Mouse (Mus musculus): ENCODE measurements at regions not wholly inside any gene's neighbourhood (a gene's known extent, or its start where the extent isn't known, plus 50 kb on each side); places are given as distances from the start of the nearest gene placed in this dataset.

DNA sequence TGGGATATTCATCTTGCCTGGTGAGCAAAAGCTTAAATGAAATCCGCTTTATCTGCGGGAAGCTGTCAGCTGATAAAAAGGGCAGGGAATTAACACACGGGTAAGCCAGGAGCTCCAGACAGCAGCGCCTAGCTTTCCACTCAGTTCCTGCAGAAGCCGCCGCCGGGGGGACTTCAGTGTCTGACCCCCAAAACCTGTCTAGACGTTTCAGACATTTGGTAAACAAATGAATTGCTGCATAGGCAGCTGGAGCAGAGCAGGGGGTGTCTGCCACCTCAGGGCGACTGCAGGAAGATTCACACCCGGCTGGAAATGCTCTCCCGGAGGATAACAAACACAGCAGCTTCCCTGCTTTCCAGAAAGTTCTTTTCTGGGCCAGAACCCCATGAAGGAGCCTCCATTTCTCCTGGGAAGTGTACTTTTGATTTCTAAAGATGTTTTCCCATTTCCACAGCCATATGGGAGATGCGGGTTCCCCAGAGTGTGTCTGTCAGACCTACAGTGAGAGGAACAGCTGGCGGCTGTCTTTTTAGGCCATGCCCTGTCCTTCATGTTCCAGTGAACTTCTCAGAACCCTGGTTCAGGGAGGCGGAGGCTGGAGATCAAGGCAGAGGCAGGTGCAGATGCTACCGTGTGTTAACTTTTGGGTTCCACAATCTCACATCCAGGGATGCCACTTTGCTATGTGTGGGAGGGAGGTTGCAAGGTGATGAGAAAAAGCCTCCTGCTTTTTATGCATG, 58.7 kb upstream of the Pmepa1 start:
- H3K27ac ChIP-seq: no peak overlapping the region

DNA sequence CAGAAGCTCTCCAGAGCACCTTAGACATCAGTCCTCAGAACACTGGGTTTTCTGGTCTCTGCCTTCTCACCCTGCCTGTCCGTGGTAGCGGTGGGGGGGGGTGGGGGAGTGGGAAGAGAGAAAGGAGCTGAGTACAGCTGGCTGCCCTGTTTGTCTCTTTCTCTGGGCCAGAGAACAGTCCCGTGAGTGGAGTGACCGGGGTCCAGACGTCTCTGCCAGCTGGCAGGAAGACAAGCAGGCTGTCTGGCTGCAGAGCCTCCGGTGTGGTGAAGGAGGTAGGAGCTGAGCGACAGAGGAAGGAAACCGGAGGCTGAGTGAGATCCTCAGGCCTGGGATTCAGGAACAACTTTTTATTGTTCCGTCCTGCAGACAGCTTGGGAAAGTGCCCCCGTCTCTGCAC, 59.5 kb upstream of the Pmepa1 start:
- Histone ChIP-seq H3K27ac (no peak overlapping the region; the same call in 1 of the 2 replicates), H3K4me3 (no peak overlapping the region), H3K9me3 (replicated peaks) (no peaks in the 10 kb centered on the region), H3K27me3 (peaks cover 22% of the 10 kb centered on the region; the same call in 1 of the 2 replicates), H3K4me2 (no peak overlapping the region), H3K36me3 (ENCODE audit: poor library complexity, severe bottlenecking) (no peaks in the 10 kb centered on the region), H3K9ac (no peak overlapping the region), H3K4me1 (peaks cover 52% of the 10 kb centered on the region)
- WGBS: 23% methylated on average over 10 of the region's 10 CpGs
- peak; percentile 29; the same call in 1 of the 2 replicates for ATAC-seq

More for the DNA sequence above, 58.7 kb upstream of the Pmepa1 start:
- no peaks in the 10 kb centered on the region for H3K9me3 ChIP-seq (replicated peaks)
- H3K9ac ChIP-seq: no peak overlapping the region
- H3K4me3 ChIP-seq: no peak overlapping the region
- H3K36me3 ChIP-seq (ENCODE audit: poor library complexity, severe bottlenecking): no peaks in the 10 kb centered on the region
- ATAC-seq: no peak
- WGBS: 12% methylated on average over 15 of the region's 15 CpGs
- H3K4me1 ChIP-seq: peaks cover 43% of the 10 kb centered on the region
- no peak overlapping the region for H3K4me2 ChIP-seq
- peaks cover 22% of the 10 kb centered on the region; the same call in 1 of the 2 replicates for H3K27me3 ChIP-seq

DNA sequence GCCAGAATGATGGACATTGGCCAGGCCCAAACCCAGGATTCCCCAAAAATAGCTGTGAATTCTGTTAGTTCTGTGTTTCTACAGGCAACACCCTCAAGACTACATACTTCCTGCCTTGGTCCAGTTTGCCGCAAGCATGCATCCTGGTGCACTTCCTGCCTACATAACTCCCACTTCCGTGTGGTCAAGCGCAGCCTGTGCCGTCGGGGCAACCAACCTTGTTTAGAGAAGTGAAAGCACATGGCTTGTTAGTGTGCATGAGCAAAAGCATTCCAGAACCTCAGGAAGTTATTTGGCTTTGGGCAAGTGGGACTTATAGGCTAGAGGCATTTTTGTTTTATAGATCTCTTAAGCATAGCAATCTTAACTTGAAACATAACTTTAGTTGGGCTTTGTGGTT, 61.3 kb upstream of the Pmepa1 start:
- Histone ChIP-seq H3K27ac (no peak overlapping the region), H3K9ac (no peak overlapping the region), H3K4me3 (no peak overlapping the region), H3K4me1 (peaks cover 59% of the 10 kb centered on the region), H3K36me3 (ENCODE audit: poor library complexity, severe bottlenecking) (no peaks in the 10 kb centered on the region), H3K9me3 (replicated peaks) (no peaks in the 10 kb centered on the region), H3K27me3 (peaks cover 24% of the 10 kb centered on the region; the same call in 1 of the 2 replicates), H3K4me2 (no peak overlapping the region)
- no peak for ATAC-seq
- WGBS: 94% methylated on average over 5 of the region's 5 CpGs

DNA sequence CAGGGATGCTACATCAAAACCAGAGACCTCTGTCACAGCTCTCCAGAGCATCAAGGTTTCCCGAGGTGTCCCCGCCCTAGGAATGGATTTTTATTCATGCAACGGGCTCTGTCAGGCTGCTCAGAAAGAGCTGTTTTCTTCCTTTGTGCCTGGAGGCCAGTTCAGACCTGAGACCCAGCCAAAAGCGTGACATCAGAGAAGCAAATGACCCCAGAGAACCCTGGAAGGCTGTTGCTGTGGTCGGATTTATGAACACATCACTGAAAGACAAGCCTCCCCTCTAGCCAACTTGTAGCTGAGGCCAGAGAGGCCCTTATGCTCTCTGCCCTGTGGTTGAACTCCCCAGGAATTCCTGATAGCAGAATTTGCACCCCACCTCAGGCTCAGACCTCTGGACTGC, 62.3 kb upstream of the Pmepa1 start:
- Histone ChIP-seq H3K9me3 (replicated peaks) (no peaks in the 10 kb centered on the region), H3K27me3 (peaks cover 24% of the 10 kb centered on the region; the same call in 1 of the 2 replicates), H3K27ac (no peak overlapping the region; the same call in 1 of the 2 replicates), H3K4me1 (peaks cover 65% of the 10 kb centered on the region), H3K9ac (0 out of 2 replicates have a peak overlapping the region, but pooled peaks have one; percentile 12), H3K36me3 (ENCODE audit: poor library complexity, severe bottlenecking) (no peaks in the 10 kb centered on the region), H3K4me2 (no peak overlapping the region), H3K4me3 (no peak overlapping the region)
- 49% methylated on average over 5 of the region's 5 CpGs for WGBS
- ATAC-seq: no peak

DNA sequence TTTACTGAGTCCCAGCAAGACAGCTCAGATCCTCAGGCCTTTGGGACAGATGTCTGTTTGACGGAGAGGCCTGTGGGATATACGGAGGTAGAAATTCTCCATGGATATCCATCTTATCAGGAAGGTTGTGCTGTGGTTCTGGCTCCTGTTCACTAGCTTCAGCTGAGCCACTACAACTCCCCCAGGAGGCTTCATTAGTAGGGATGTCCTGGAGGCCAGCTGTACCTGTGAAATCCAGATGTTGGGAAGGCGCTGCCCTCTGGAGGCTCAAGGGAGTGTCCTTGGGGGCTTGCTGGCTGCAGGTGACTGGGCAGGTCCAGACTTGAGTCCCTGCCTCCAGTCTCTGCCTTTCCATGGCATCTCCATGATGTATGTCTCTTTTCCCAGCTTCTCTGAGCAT, 62.9 kb upstream of the Pmepa1 start:
- H3K9ac ChIP-seq: 0 out of 2 replicates have a peak overlapping the region, but pooled peaks have one; percentile 12
- H3K36me3 ChIP-seq (ENCODE audit: poor library complexity, severe bottlenecking): no peaks in the 10 kb centered on the region
- H3K4me2 ChIP-seq: no peak overlapping the region
- H3K4me3 ChIP-seq: no peak overlapping the region
- WGBS: 67% methylated on average over 3 of the region's 3 CpGs
- H3K9me3 ChIP-seq (replicated peaks): no peaks in the 10 kb centered on the region
- peaks cover 63% of the 10 kb centered on the region for H3K4me1 ChIP-seq
- no peak overlapping the region; the same call in 1 of the 2 replicates for H3K27ac ChIP-seq
- peaks cover 21% of the 10 kb centered on the region; the same call in 1 of the 2 replicates for H3K27me3 ChIP-seq
- ATAC-seq: no peak

- H3K9ac ChIP-seq: peak overlapping the region; percentile 50
Observed at GRCm38 (mm10) chr2:173340044-173340601, 63.8 kb upstream of the Pmepa1 start.

GRCm38 (mm10) chr2:173342605-173343260, 66.4 kb upstream of the Pmepa1 start:
- no peak overlapping the region for H3K4me2 ChIP-seq
- ATAC-seq: peak; percentile 25; the same call in 1 of the 2 replicates
- H3K27ac ChIP-seq: no peak overlapping the region
- no peak overlapping the region for H3K4me3 ChIP-seq
- H3K4me1 ChIP-seq: peaks cover 40% of the 10 kb centered on the region
- 0 out of 2 replicates have a peak overlapping the region, but pooled peaks have one; percentile 26 for H3K9ac ChIP-seq
- H3K27me3 ChIP-seq: peaks cover 14% of the 10 kb centered on the region; the same call in 1 of the 2 replicates
- H3K9me3 ChIP-seq (replicated peaks): 0 out of 2 replicates have a peak, but pooled peaks cover 3% of the 10 kb centered on the region
- 53% methylated on average over 16 of the region's 16 CpGs for WGBS
- no peaks in the 10 kb centered on the region for H3K36me3 ChIP-seq (ENCODE audit: poor library complexity, severe bottlenecking)

More at GRCm38 (mm10) chr2:173340044-173340601, 63.8 kb upstream of the Pmepa1 start:
- peak overlapping the region; percentile 72 for H3K27ac ChIP-seq
- H3K36me3 ChIP-seq (ENCODE audit: poor library complexity, severe bottlenecking): no peaks in the 10 kb centered on the region
- H3K4me2 ChIP-seq: peak overlapping the region; percentile 59
- no peaks in the 10 kb centered on the region for H3K9me3 ChIP-seq (replicated peaks)
- H3K4me3 ChIP-seq: peak overlapping the region; percentile 28
- 1% methylated on average over 26 of the region's 26 CpGs for WGBS
- H3K4me1 ChIP-seq: peaks cover 54% of the 10 kb centered on the region
- peaks cover 19% of the 10 kb centered on the region; the same call in 1 of the 2 replicates for H3K27me3 ChIP-seq
- ATAC-seq: peak; percentile 80

- Histone ChIP-seq H3K36me3 (ENCODE audit: poor library complexity, severe bottlenecking) (no peaks in the 10 kb centered on the region), H3K9ac (no peak overlapping the region), H3K4me2 (no peak overlapping the region), H3K4me3 (no peak overlapping the region), H3K27me3 (peaks cover 10% of the 10 kb centered on the region; the same call in 1 of the 2 replicates), H3K4me1 (peaks cover 35% of the 10 kb centered on the region), H3K27ac (no peak overlapping the region), H3K9me3 (replicated peaks) (0 out of 2 replicates have a peak, but pooled peaks cover 3% of the 10 kb centered on the region)
- 88% methylated on average over 2 of the region's 2 CpGs for WGBS
- ATAC-seq: no peak
Observed at GRCm38 (mm10) chr2:173343665-173344064, 67.3 kb upstream of the Pmepa1 start.

DNA sequence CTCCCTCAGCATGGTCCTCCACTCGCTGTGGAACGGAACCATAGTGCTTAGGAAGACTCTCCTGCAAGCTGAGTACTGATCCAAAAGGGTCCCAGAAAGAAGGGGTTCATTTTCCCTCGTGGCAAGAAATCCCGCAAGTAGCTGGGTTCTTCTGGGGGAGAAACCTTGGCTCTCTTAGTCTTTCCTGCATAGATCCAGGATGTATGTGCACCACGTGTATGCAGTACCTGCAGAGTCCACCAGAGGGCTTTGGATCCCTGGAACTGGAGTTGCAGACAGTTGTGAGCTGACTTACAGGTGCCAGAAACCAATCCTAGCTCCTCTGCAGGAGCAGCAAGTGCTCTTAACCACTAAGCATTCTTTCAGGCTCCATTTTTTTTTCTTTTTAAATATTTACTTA, 67.9 kb upstream of the Pmepa1 start:
- H3K4me1 ChIP-seq: peaks cover 29% of the 10 kb centered on the region
- no peaks in the 10 kb centered on the region for H3K36me3 ChIP-seq (ENCODE audit: poor library complexity, severe bottlenecking)
- H3K4me2 ChIP-seq: no peak overlapping the region
- 0 out of 2 replicates have a peak, but pooled peaks cover 5% of the 10 kb centered on the region for H3K27me3 ChIP-seq
- no peak overlapping the region for H3K27ac ChIP-seq
- no peak for ATAC-seq
- 96% methylated on average over 5 of the region's 5 CpGs for WGBS
- H3K9ac ChIP-seq: no peak overlapping the region
- 0 out of 2 replicates have a peak, but pooled peaks cover 3% of the 10 kb centered on the region for H3K9me3 ChIP-seq (replicated peaks)
- no peak overlapping the region for H3K4me3 ChIP-seq

DNA sequence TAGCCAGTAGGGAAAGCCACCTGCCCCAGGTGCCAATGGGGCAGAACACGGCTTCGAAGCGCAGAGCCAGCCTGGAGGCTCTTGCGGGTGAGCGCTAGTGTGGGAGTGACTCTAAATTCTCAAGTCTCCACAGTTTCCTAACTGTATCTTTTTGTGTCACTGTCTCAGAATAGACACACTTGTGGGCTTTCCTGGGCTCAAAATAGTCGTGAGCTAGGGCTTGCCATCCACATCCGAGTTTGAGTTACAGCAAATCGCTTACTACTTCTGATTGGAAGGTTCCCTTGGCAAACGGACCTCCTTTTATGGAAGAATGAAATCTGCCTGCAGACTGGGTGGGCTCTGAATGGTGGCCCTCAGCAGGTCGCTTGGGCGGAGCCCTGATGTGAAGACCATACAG, 71.0 kb upstream of the Pmepa1 start:
- Histone ChIP-seq H3K4me2 (no peak overlapping the region), H3K4me3 (no peak overlapping the region), H3K27ac (no peak overlapping the region), H3K36me3 (ENCODE audit: poor library complexity, severe bottlenecking) (no peaks in the 10 kb centered on the region), H3K9me3 (replicated peaks) (0 out of 2 replicates have a peak, but pooled peaks cover 3% of the 10 kb centered on the region), H3K9ac (no peak overlapping the region), H3K27me3 (no peaks in the 10 kb centered on the region), H3K4me1 (peaks cover 7% of the 10 kb centered on the region)
- ATAC-seq: no peak
- WGBS: 77% methylated on average over 11 of the region's 11 CpGs

DNA sequence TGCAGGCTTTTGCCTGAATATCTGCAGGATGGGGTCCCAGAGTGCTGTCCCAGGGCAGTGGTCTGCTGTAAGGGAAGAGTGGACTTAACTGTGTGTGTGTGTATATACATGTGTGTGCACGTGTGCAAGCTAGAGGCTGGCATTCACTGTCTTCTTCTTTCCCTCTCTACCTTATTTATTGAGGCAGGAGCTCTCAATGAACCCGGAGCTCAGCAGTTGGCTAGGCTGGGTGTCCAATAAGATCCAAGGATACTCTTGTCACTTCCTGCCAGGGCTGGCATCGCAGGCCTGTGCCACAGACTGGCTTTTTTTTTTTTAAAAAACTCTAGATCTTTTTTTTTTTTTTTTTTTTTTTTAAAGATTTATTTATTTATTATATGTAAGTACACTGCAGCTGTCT, 72.4 kb upstream of the Pmepa1 start:
- H3K4me2 ChIP-seq: no peak overlapping the region
- H3K9ac ChIP-seq: no peak overlapping the region
- no peak overlapping the region for H3K27ac ChIP-seq
- no peaks in the 10 kb centered on the region for H3K4me1 ChIP-seq
- H3K36me3 ChIP-seq (ENCODE audit: poor library complexity, severe bottlenecking): no peaks in the 10 kb centered on the region
- 92% methylated on average over 3 of the region's 3 CpGs for WGBS
- H3K9me3 ChIP-seq (replicated peaks): 0 out of 2 replicates have a peak, but pooled peaks cover 3% of the 10 kb centered on the region
- H3K4me3 ChIP-seq: no peak overlapping the region
- ATAC-seq: no peak
- H3K27me3 ChIP-seq: no peaks in the 10 kb centered on the region

DNA sequence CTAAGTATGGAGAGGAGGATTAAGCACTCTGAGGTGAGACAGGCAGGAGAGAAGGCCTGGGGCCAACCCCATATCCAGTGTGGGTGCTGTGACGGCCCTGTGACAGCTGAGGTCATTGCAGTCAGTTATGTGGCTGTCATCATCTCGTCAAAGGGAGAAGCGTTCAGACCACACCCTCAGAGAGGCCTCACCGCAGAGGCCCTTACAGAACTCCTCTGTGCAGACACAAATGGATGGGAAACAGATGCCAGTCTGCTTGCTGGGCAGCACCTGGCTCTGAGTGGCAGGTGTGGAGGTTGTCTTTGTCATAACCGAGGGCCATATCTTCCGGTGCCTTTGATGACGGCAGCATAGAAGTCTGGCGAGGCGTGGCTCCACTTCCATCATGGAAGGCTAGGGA, 73.2 kb upstream of the Pmepa1 start:
- Histone ChIP-seq H3K4me2 (no peak overlapping the region), H3K9me3 (replicated peaks) (0 out of 2 replicates have a peak, but pooled peaks cover 3% of the 10 kb centered on the region), H3K27me3 (no peaks in the 10 kb centered on the region), H3K4me3 (no peak overlapping the region), H3K9ac (no peak overlapping the region), H3K4me1 (no peaks in the 10 kb centered on the region), H3K36me3 (ENCODE audit: poor library complexity, severe bottlenecking) (no peaks in the 10 kb centered on the region), H3K27ac (no peak overlapping the region)
- 84% methylated on average over 9 of the region's 9 CpGs for WGBS
- no peak for ATAC-seq

Data from forebrain, embryonic 13.5 days (tissue).